Mouse (Mus musculus) thymus, adult 2 months (tissue): Measurements from ENCODE around the gene Cfap299.
"Not testable (repeated sequence)": the region's sequence is repeated elsewhere in the genome, so short reads cannot be mapped to it uniquely, and the experiment has no call there.

Source experiments
- CTCF ChIP-seq: fragments of 200-500 bp; IDR thresholded peaks from 2 replicates; pipeline ENCODE4 v1.5.1; 2012; ENCODE audit warnings: mild to moderate bottlenecking, control low read depth, low read length, moderate library complexity, borderline replicate concordance; ENCODE audit not compliant: control insufficient read depth, poor library complexity, insufficient read depth; ENCODE audit errors: extremely low read depth
- POLR2A ChIP-seq: fragments of 200-500 bp; IDR thresholded peaks from 2 replicates; pipeline ENCODE4 v1.6.1; 2012; ENCODE audit warnings: mild to moderate bottlenecking, low read length, control low read depth, moderate library complexity; ENCODE audit not compliant: control insufficient read depth, poor library complexity, insufficient read depth; ENCODE audit errors: extremely low read depth

DNA sequence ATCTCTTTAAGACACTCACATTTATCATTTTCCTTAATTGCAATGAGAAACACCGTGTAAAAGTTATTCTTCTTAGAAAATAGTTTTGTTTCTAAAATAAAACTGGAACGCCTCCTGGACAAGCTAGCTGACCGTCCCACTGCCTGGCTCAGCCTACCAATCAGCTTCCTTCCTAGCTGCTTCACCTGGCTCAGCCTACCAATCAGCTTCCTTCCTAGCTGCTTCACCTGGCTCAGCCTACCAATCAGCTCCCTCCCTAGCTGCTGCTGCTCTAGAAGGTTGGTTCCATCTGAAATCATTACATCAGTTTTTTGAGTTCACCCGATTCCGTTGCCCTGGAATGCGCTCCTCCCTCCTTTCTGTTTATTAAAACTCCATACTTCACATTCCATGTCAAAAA is 247.4 kb downstream of the Cfap299 start:
- TF ChIP-seq POLR2A, CTCF: not testable (repeated sequence)
